Mouse (Mus musculus) liver, embryonic 12.5 days (tissue): ENCODE measurements around the gene Gm6763. TPM values are rescaled to one million over a fixed set of nuclear protein-coding genes. Genes with fewer than 3 reads are reported as not detected.
"Not testable (repeated sequence)": the region's sequence is repeated elsewhere in the genome, so short reads cannot be mapped to it uniquely, and the experiment has no call there.

Experiments
- ATAC-seq: fragments of 200-750 bp; cut with Nextera tagmentation; 2 replicates; pipeline ENCODE4 v1.8.0; 2017; ENCODE audit warnings: moderate number of reproducible peaks, mild to moderate bottlenecking, moderate library complexity
- H3K27ac ChIP-seq: fragments of 300-500 bp; sonication (generic); 2 replicates; pipeline ENCODE4 v1.5.1; 2016; ENCODE audit warnings: mild to moderate bottlenecking
- H3K27me3 ChIP-seq: fragments of 300-500 bp; sonication (generic); replicated peaks from 2 replicates; pipeline ENCODE4 v1.6.1; 2016; ENCODE audit warnings: mild to moderate bottlenecking, moderate library complexity
- H3K36me3 ChIP-seq: fragments of 300-500 bp; sonication (generic); 2 replicates; pipeline ENCODE4 v1.6.1; 2016; ENCODE audit warnings: mild to moderate bottlenecking, moderate library complexity
- H3K4me1 ChIP-seq: fragments of 300-500 bp; sonication (generic); 2 replicates; pipeline ENCODE4 v1.6.1; 2016
- H3K4me2 ChIP-seq: fragments of 300-500 bp; sonication (generic); 2 replicates; pipeline ENCODE4 v1.6.1; 2016; ENCODE audit warnings: mild to moderate bottlenecking, moderate library complexity
- H3K4me3 ChIP-seq: fragments of 300-500 bp; sonication (generic); 2 replicates; pipeline ENCODE4 v1.5.1; 2016; ENCODE audit warnings: mild to moderate bottlenecking, moderate library complexity
- H3K9ac ChIP-seq: fragments of 300-500 bp; sonication (generic); 2 replicates; pipeline ENCODE4 v1.6.1; 2016; ENCODE audit warnings: mild to moderate bottlenecking, moderate library complexity
- H3K9me3 ChIP-seq: fragments of 300-500 bp; sonication (generic); replicated peaks from 2 replicates; pipeline ENCODE4 v1.6.1; 2016; ENCODE audit warnings: mild to moderate bottlenecking, moderate library complexity
- WGBS: fragments of 180-500 bp; shearing (Covaris S2); methylation state at CpG from one replicate; pipeline ENCODE4 v1.1.7; 2016; ENCODE audit not compliant: insufficient replicate concordance; 5-methylcytosine and 5-hydroxymethylcytosine counted together
- polyA plus RNA-seq: library from polyadenylated mRNA; unstranded; fragments of >200 nt; fragmentation: Nextera tagmentation; extraction: Ambion mirVana; gene quantifications from 2 replicates; pipeline ENCODE4 v1.2.1, GENCODE M21; 2016

Gene Gm6763
- not detected in 2 replicates for polyA plus RNA-seq

GRCm38 (mm10) chr10:104151197-104151596 lies at the start of gene Gm6763:
Gm6763 (plus strand) TSS chr10:104151497.
- no CpG with 5 or more reads among the region's 3 CpGs for WGBS
- H3K4me1 ChIP-seq, H3K27ac ChIP-seq, ATAC-seq, H3K36me3 ChIP-seq, H3K9me3 ChIP-seq, H3K27me3 ChIP-seq, H3K4me3 ChIP-seq, H3K4me2 ChIP-seq, H3K9ac ChIP-seq: not testable (repeated sequence)

- no peak overlapping the region for H3K9ac ChIP-seq
- H3K9me3 ChIP-seq = no peaks in the 10 kb centered on the region
- 61% methylated on average over 3 of the region's 3 CpGs for WGBS
- H3K27me3 ChIP-seq = no peaks in the 10 kb centered on the region
- H3K27ac ChIP-seq = no peak overlapping the region
- ATAC-seq = no peak
- H3K4me3 ChIP-seq = no peak overlapping the region
- H3K4me1 ChIP-seq = no peaks in the 10 kb centered on the region
- H3K4me2 ChIP-seq = no peak overlapping the region
- H3K36me3 ChIP-seq = no peaks in the 10 kb centered on the region
Measured at GRCm38 (mm10) chr10:104110044-104110443, 41.3 kb upstream of the Gm6763 start.

- H3K4me2 ChIP-seq = no peak overlapping the region
- no peaks in the 10 kb centered on the region for H3K4me1 ChIP-seq
- H3K9me3 ChIP-seq = no peaks in the 10 kb centered on the region
- H3K36me3 ChIP-seq = no peaks in the 10 kb centered on the region
- no peak overlapping the region for H3K27ac ChIP-seq
- H3K4me3 ChIP-seq = no peak overlapping the region
- H3K27me3 ChIP-seq = no peaks in the 10 kb centered on the region
- 43% methylated on average over 2 of the region's 2 CpGs for WGBS
- no peak overlapping the region for H3K9ac ChIP-seq
- ATAC-seq = no peak
Measured at GRCm38 (mm10) chr10:104118312-104118711, 33.0 kb upstream of the Gm6763 start.

DNA sequence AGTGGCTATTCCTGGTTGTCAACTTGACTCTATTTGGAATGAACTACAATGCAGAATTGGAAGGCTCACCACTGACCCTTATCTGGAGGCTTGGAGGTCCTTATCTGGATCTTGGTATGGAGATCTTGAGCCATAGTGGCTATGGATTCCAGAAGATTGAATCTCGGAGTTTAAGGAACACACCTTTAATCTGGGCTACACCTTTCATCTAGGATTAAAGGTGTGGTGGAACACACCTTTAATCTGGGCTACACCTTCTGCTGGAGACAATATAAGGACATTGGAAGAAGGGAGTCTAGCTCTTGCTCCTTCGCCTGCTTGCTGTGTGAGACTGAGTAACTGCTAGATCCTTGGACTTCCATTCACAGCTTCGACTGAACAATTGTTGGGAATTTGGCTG lies 8.6 kb upstream of the Gm6763 start, which contains the start of gene Gm21293:
Gene Gm21293, plus strand, starts transcription at position 301 of the 400 bp plus-strand sequence.
- H3K27ac ChIP-seq, H3K9ac ChIP-seq, H3K4me3 ChIP-seq, H3K27me3 ChIP-seq, ATAC-seq, H3K36me3 ChIP-seq, H3K9me3 ChIP-seq, H3K4me1 ChIP-seq, H3K4me2 ChIP-seq: not testable (repeated sequence)
- no CpG with 5 or more reads among the region's 3 CpGs for WGBS

GRCm38 (mm10) chr10:104159706-104160105 lies 8.4 kb downstream of the Gm6763 start, which contains the start of gene Gm8764:
Gm8764 (plus strand) TSS chr10:104160006.
- not testable (repeated sequence) for H3K36me3 ChIP-seq, H3K9me3 ChIP-seq, H3K27ac ChIP-seq, H3K4me3 ChIP-seq, H3K27me3 ChIP-seq, H3K9ac ChIP-seq, H3K4me2 ChIP-seq, ATAC-seq, H3K4me1 ChIP-seq
- WGBS = no CpG with 5 or more reads among the region's 3 CpGs

DNA sequence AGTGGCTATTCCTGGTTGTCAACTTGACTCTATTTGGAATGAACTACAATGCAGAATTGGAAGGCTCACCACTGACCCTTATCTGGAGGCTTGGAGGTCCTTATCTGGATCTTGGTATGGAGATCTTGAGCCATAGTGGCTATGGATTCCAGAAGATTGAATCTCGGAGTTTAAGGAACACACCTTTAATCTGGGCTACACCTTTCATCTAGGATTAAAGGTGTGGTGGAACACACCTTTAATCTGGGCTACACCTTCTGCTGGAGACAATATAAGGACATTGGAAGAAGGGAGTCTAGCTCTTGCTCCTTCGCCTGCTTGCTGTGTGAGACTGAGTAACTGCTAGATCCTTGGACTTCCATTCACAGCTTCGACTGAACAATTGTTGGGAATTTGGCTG lies 16.9 kb downstream of the Gm6763 start, which contains the start of gene Gm21304:
Gene Gm21304, plus strand, starts transcription at position 301 of the 400 bp plus-strand sequence.
- H3K4me2 ChIP-seq, H3K9me3 ChIP-seq, H3K4me3 ChIP-seq, H3K36me3 ChIP-seq, H3K9ac ChIP-seq, H3K4me1 ChIP-seq, H3K27me3 ChIP-seq, ATAC-seq, H3K27ac ChIP-seq: not testable (repeated sequence)
- no CpG with 5 or more reads among the region's 3 CpGs for WGBS

DNA sequence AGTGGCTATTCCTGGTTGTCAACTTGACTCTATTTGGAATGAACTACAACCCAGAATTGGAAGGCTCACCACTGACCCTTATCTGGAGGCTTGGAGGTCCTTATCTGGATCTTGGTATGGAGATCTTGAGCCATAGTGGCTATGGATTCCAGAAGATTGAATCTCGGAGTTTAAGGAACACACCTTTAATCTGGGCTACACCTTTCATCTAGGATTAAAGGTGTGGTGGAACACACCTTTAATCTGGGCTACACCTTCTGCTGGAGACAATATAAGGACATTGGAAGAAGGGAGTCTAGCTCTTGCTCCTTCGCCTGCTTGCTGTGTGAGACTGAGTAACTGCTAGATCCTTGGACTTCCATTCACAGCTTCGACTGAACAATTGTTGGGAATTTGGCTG lies 25.4 kb downstream of the Gm6763 start, which contains the start of gene Gm21312:
Gene Gm21312, plus strand, starts transcription at position 301 of the 400 bp plus-strand sequence.
- not testable (repeated sequence) for H3K9ac ChIP-seq

DNA sequence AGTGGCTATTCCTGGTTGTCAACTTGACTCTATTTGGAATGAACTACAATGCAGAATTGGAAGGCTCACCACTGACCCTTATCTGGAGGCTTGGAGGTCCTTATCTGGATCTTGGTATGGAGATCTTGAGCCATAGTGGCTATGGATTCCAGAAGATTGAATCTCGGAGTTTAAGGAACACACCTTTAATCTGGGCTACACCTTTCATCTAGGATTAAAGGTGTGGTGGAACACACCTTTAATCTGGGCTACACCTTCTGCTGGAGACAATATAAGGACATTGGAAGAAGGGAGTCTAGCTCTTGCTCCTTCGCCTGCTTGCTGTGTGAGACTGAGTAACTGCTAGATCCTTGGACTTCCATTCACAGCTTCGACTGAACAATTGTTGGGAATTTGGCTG lies 33.9 kb downstream of the Gm6763 start, which contains the start of gene Gm20765:
Gene Gm20765, plus strand, starts transcription at position 301 of the 400 bp plus-strand sequence.
- not testable (repeated sequence) for ATAC-seq
- no CpG with 5 or more reads among the region's 3 CpGs for WGBS

More for the DNA sequence above, 25.4 kb downstream of the Gm6763 start, which contains the start of gene Gm21312:
- not testable (repeated sequence) for H3K4me1 ChIP-seq, H3K4me3 ChIP-seq, ATAC-seq, H3K36me3 ChIP-seq, H3K9me3 ChIP-seq, H3K27me3 ChIP-seq, H3K4me2 ChIP-seq, H3K27ac ChIP-seq
- no CpG with 5 or more reads among the region's 3 CpGs for WGBS

GRCm38 (mm10) chr10:104193742-104194141 lies 42.4 kb downstream of the Gm6763 start, which contains the start of gene Gm4340:
Gm4340 (plus strand) TSS chr10:104194042.
- not testable (repeated sequence) for H3K36me3 ChIP-seq, H3K9me3 ChIP-seq, H3K4me3 ChIP-seq, H3K27ac ChIP-seq, H3K9ac ChIP-seq, H3K27me3 ChIP-seq, H3K4me1 ChIP-seq, ATAC-seq, H3K4me2 ChIP-seq
- no CpG with 5 or more reads among the region's 3 CpGs for WGBS

More for the DNA sequence above, 33.9 kb downstream of the Gm6763 start, which contains the start of gene Gm20765:
- H3K9me3 ChIP-seq, H3K9ac ChIP-seq, H3K27me3 ChIP-seq, H3K4me2 ChIP-seq, H3K27ac ChIP-seq, H3K4me3 ChIP-seq, H3K4me1 ChIP-seq, H3K36me3 ChIP-seq: not testable (repeated sequence)

Other genes with a start within 250 kb of the Gm6763 start
- not detected in 2 replicates for gene Gm21293, start 8.5 kb upstream of the Gm6763 start, polyA plus RNA-seq
- not detected in 2 replicates for gene Gm8764, start 8.5 kb downstream of the Gm6763 start, polyA plus RNA-seq
- gene Gm21304, start 17.0 kb downstream of the Gm6763 start, polyA plus RNA-seq = not detected in 2 replicates
- gene Gm21312, start 25.5 kb downstream of the Gm6763 start, polyA plus RNA-seq = not detected in 2 replicates
- gene Gm20765, start 34.0 kb downstream of the Gm6763 start, polyA plus RNA-seq = not detected in 2 replicates
- not detected in 2 replicates for gene Gm4340, start 42.5 kb downstream of the Gm6763 start, polyA plus RNA-seq